Mouse (Mus musculus): Measurements from ENCODE around the gene Celf3. TPM values are rescaled to one million over a fixed set of nuclear protein-coding genes. Genes with fewer than 3 reads are reported as not detected.

Celf3 gene
- polyA plus RNA-seq, 1 experiment from 2014 or later, result 0.17 TPM

GRCm38 (mm10) chr3:94506664-94507063, 28.6 kb downstream of the Celf3 start:
- in situ Hi-C loops (cut with MboI; ENCODE audit: low pct_unique_long_range_greater_than_20kb), result loop anchor here (5.0 kb wide), 2 partner anchors 49 to 139 kb away; no protein-coding TSS in a partner anchor
- no peak for ATAC-seq
- POLR2A ChIA-PET, result no interaction called here
- no peak for DNase-seq (ENCODE audit: low read depth, low spot score)
- H3K27me3 ChIP-seq, result no peaks in the 10 kb centered on the region
- CTCF ChIA-PET, result interaction anchor here (1.0 to 5.7 kb wide), 7 partner anchors 9 to 95 kb away, joined by 3 to 40 read pairs (median 4); no protein-coding TSS in a partner anchor
- TF ChIP-seq CTCF (IDR thresholded peaks at IDR 0.05), result peak; percentile 71

- no peaks in the 10 kb centered on the region for H3K27me3 ChIP-seq
- in situ Hi-C loops (cut with MboI; ENCODE audit: low pct_unique_long_range_greater_than_20kb), result no loop called here
- ChIA-PET POLR2A (no interaction called here), CTCF (interaction anchor here (1.4 to 2.3 kb wide), 3 partner anchors 10 to 44 kb away, joined by 3 to 7 read pairs (median 3); no protein-coding TSS in a partner anchor)
- no peak for ATAC-seq
- no peak for TF ChIP-seq CTCF (IDR thresholded peaks at IDR 0.05)
- no peak for DNase-seq (ENCODE audit: low read depth, low spot score)
Measured at GRCm38 (mm10) chr3:94526731-94527130, 48.6 kb downstream of the Celf3 start.

- in situ Hi-C loops (cut with MboI; ENCODE audit: low pct_unique_long_range_greater_than_20kb), result loop anchor here (10.0 kb wide), 1 partner anchor 71 kb away; no protein-coding TSS in a partner anchor
- ChIA-PET CTCF (interaction anchor here (0.8 to 12.0 kb wide), 17 partner anchors 7 to 166 kb away, joined by 3 to 115 read pairs (median 5); partner anchors contain the start of gene Oaz3), POLR2A (interaction anchor here (0.5 kb wide), 1 partner anchor 285 kb away, joined by 6 read pairs; no protein-coding TSS in a partner anchor)
- no peaks in the 10 kb centered on the region for H3K27me3 ChIP-seq
- DNase-seq (ENCODE audit: low read depth, low spot score) (peak; percentile 19), ATAC-seq (peak; percentile 67)
- TF ChIP-seq CTCF (IDR thresholded peaks at IDR 0.05), result peak; percentile 87
Measured at GRCm38 (mm10) chr3:94533968-94534367, 55.9 kb downstream of the Celf3 start.

GRCm38 (mm10) chr3:94537187-94537586, 59.1 kb downstream of the Celf3 start:
- ChIA-PET POLR2A (interaction anchor here (0.8 kb wide), 1 partner anchor 8 kb away, joined by 3 read pairs; no protein-coding TSS in a partner anchor), CTCF (interaction anchor here (0.6 to 12.0 kb wide), 11 partner anchors 8 to 75 kb away, joined by 3 to 115 read pairs (median 4); no protein-coding TSS in a partner anchor)
- no peaks in the 10 kb centered on the region for H3K27me3 ChIP-seq
- no peak for ATAC-seq
- TF ChIP-seq CTCF (IDR thresholded peaks at IDR 0.05), result no peak
- in situ Hi-C loops (cut with MboI; ENCODE audit: low pct_unique_long_range_greater_than_20kb), result loop anchor here (10.0 kb wide), 1 partner anchor 68 kb away; no protein-coding TSS in a partner anchor
- no peak for DNase-seq (ENCODE audit: low read depth, low spot score)

Other genes with a start within 250 kb of the Celf3 start
- not detected for gene Gm4778, start 214.3 kb upstream of the Celf3 start, polyA plus RNA-seq (2021)
- 12.2 TPM for gene Them4, start 168.2 kb upstream of the Celf3 start, polyA plus RNA-seq (2021)
- gene Them5, start 136.2 kb upstream of the Celf3 start, polyA plus RNA-seq (2021), result 0.06 TPM
- not detected for gene C2cd4d, start 115.9 kb upstream of the Celf3 start, polyA plus RNA-seq (2021)
- gene Rorc, start 105.5 kb upstream of the Celf3 start, polyA plus RNA-seq (2021), result 16.1 TPM
- 0.06 TPM for gene Lingo4, start 79.8 kb upstream of the Celf3 start, polyA plus RNA-seq (2021)
- gene Tdrkh, start 65.0 kb upstream of the Celf3 start, polyA plus RNA-seq (2021), result 14.3 TPM
- gene Mrpl9, start 35.0 kb upstream of the Celf3 start, polyA plus RNA-seq (2021), result 101 TPM
- gene Oaz3, start 34.4 kb upstream of the Celf3 start, polyA plus RNA-seq (2021), result 1.1 TPM
- 0.19 TPM for gene Riiad1, start 2.0 kb downstream of the Celf3 start, polyA plus RNA-seq (2021)
- gene Snx27, start 104.4 kb downstream of the Celf3 start, polyA plus RNA-seq (2021), result 83.8 TPM
- not detected for gene Gm10972, start 164.8 kb downstream of the Celf3 start, polyA plus RNA-seq (2021)
- gene Tuft1, start 180.6 kb downstream of the Celf3 start, polyA plus RNA-seq (2021), result 62.3 TPM
- 0.36 TPM for gene Selenbp2, start 215.3 kb downstream of the Celf3 start, polyA plus RNA-seq (2021)

All from Patski (cell line).